Mouse (Mus musculus): ENCODE data around the gene Kif21b.

DNA sequence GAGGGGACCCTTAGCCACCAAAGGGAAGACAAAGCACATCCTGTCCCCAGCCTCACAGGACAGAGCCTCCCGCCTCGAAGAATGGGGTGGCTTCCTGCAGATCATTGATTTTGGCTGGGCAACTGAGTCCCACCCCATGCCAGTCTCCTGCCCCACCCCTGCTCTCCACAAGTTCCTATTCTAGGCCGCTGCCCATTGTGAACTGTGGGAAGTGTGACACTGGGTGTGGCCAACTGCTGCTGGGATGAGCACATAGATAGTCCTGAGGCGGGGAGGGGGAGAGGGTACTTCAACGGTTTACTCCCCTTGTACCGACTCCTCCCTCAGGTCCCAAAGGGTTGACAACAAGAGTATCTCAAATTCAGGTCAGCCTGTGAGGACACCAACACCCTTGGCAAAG lies 47.6 kb downstream of the Kif21b start:
- TF ChIP-seq CHD2 (IDR thresholded peaks at IDR 0.05; ENCODE audit: low read depth, low read length) (no peak), ZC3H11A (IDR thresholded peaks at IDR 0.05; ENCODE audit: borderline replicate concordance, low read depth, low read length) (no peak)
